Mouse (Mus musculus): Measurements from ENCODE around the gene Dlst.

DNA sequence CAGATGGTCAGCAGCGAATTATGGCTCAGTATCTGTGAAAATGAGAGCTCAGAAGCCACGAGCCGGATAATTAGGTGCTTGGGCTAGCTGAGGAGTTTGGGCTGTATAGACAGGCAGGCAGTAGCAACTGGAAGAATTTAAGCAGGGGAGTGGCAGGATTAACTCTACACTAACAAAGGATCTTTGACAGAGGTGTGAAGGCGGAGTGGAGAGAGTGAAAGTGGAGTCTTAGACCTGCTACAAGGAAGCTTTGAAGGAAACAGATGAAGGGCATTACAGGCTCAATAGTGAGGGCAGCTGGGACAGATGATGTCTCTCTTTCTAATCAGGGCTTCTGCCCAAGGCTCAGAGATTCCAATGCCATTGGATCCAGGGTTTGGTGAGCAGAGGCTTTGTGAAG lies 1.2 kb upstream of the Dlst start:
- TF ChIP-seq CTCF (IDR thresholded peaks at IDR 0.05; ENCODE audit: low read depth): no peak
- no peak for TF ChIP-seq EP300 (IDR thresholded peaks at IDR 0.05; ENCODE audit: low read depth)
